Mouse (Mus musculus) embryonic facial prominence, embryonic 12.5 days (tissue): ENCODE data around the gene Fam189a1. TPM values are rescaled to one million over a fixed set of nuclear protein-coding genes. Genes with fewer than 3 reads are reported as not detected.

Source experiments
- ATAC-seq: fragments of 200-750 bp; cut with Nextera tagmentation; 2 replicates; pipeline ENCODE4 v1.8.0; 2017; ENCODE audit not compliant: insufficient number of reproducible peaks, insufficient read depth, low FRiP score, low TSS enrichment
- H3K27ac ChIP-seq: fragments of 300-500 bp; sonication (generic); 2 replicates; pipeline ENCODE4 v1.5.1; 2016; ENCODE audit warnings: mild to moderate bottlenecking
- H3K27me3 ChIP-seq: fragments of 300-500 bp; sonication (generic); 2 replicates; pipeline ENCODE4 v1.6.1; 2016; ENCODE audit warnings: mild to moderate bottlenecking, moderate library complexity
- H3K36me3 ChIP-seq: fragments of 300-500 bp; sonication (generic); 2 replicates; pipeline ENCODE4 v1.6.1; 2016; ENCODE audit warnings: mild to moderate bottlenecking
- H3K4me1 ChIP-seq: fragments of 300-500 bp; sonication (generic); 2 replicates; pipeline ENCODE4 v1.6.1; 2016
- H3K4me2 ChIP-seq: fragments of 300-500 bp; sonication (generic); replicated peaks from 2 replicates; pipeline ENCODE4 v1.6.1; 2016; ENCODE audit warnings: mild to moderate bottlenecking, moderate library complexity
- H3K4me3 ChIP-seq: fragments of 300-500 bp; sonication (generic); 2 replicates; pipeline ENCODE4 v1.5.1; 2016; ENCODE audit warnings: mild to moderate bottlenecking
- H3K9ac ChIP-seq: fragments of 300-500 bp; sonication (generic); 2 replicates; pipeline ENCODE4 v1.6.1; 2016; ENCODE audit warnings: mild to moderate bottlenecking, moderate library complexity
- H3K9me3 ChIP-seq: fragments of 300-500 bp; sonication (generic); 2 replicates; pipeline ENCODE4 v1.6.1; 2016; ENCODE audit warnings: mild to moderate bottlenecking, moderate library complexity
- WGBS: fragments of 180-500 bp; shearing (Covaris S2); methylation state at CpG from one replicate; pipeline ENCODE4 v1.1.7; 2016; 5-methylcytosine and 5-hydroxymethylcytosine counted together
- polyA plus RNA-seq: library from polyadenylated mRNA; unstranded; fragments of >200 nt; fragmentation: Nextera tagmentation; extraction: Ambion mirVana; gene quantifications from 2 replicates; pipeline ENCODE4 v1.2.1, GENCODE M21; 2016

Fam189a1 gene
- 2.9 and 3.6 TPM in 2 replicates for polyA plus RNA-seq

GRCm38 (mm10) chr7:65156514-65156911 lies at the start of gene Fam189a1:
Gene Fam189a1 (minus strand): TSS chr7:65156570.
- Histone ChIP-seq H3K4me2 (peak within 1 kb of the TSS; percentile 99), H3K36me3 (no peaks in the 10 kb centered on the region), H3K4me3 (peak within 1 kb of the TSS; percentile 62), H3K9ac (peak within 1 kb of the TSS; percentile 69), H3K9me3 (no peaks in the 10 kb centered on the region), H3K27me3 (peaks cover 40% of the 10 kb centered on the region), H3K27ac (peak within 1 kb of the TSS; percentile 23; the same call in 1 of the 2 replicates), H3K4me1 (no peaks in the 10 kb centered on the region)
- ATAC-seq = peak; percentile 59
- under 1% methylated on average over 23 of the region's 50 CpGs for WGBS

DNA sequence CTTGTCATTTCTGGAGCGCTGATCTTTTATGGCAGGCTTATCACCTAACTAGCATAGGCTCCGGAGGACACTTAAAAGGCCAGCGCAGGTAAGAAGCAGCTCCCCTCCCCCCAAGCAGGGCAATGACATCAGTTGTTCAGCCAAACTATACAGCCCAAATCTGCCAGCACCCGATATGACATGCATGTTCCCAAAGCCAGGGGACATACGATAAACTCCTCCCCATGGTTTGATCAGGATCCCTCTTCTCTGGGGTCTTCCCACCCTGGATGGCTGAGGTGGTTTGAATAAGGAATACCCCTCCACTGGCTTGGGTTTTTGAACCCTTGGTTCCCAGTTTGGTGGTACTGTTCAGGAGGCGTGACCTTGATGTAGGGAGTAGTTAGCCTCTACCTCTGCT lies 49.7 kb upstream of the Fam189a1 start:
- Histone ChIP-seq H3K27me3 (no peaks in the 10 kb centered on the region), H3K4me3 (no peak overlapping the region), H3K9me3 (no peaks in the 10 kb centered on the region), H3K4me2 (no peak overlapping the region), H3K4me1 (no peaks in the 10 kb centered on the region), H3K36me3 (no peaks in the 10 kb centered on the region), H3K9ac (no peak overlapping the region), H3K27ac (no peak overlapping the region)
- WGBS = 89% methylated on average over 6 of the region's 6 CpGs
- ATAC-seq = no peak

DNA sequence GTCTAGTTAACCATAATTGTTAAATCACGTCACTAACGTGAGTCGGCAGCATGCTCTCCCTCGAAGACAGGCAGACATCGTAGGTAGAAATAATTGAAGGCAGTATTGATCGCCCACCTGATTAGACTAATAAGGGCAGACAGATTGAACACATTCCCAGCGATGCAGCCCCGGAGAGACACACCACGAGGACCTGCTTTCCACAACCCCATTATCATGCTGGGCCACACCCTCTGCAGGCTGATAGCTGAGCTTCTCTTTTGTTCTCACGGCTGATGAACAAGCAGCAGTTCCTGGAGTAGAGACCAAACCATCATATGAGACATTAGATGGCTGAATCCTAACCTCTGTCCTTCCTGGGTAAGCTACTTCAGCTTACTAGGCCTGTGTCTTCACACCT lies 46.3 kb upstream of the Fam189a1 start:
- Histone ChIP-seq H3K27ac (no peak overlapping the region), H3K4me2 (no peak overlapping the region), H3K9ac (no peak overlapping the region), H3K9me3 (no peaks in the 10 kb centered on the region), H3K27me3 (no peaks in the 10 kb centered on the region), H3K36me3 (no peaks in the 10 kb centered on the region), H3K4me3 (no peak overlapping the region), H3K4me1 (no peaks in the 10 kb centered on the region)
- no peak for ATAC-seq
- 85% methylated on average over 10 of the region's 10 CpGs for WGBS

DNA sequence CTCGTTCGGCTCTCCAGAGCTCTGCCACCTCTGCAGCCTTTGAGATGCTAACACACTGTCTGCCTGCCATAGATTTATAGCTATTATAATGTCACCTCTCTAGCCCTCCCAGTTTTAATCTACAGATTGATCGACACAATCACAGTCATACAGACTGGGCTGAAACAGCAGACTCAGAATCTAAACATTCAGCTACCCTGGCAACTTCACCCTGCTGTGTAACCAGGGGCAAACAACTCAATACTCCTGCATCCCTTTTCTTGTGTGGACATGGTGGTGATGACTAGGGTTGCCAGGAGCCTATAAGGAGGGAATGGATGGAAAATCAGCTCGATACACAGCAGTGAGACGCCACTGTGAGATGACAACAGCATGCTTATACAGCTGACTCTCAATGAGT lies 24.3 kb upstream of the Fam189a1 start:
- H3K4me2 ChIP-seq = no peak overlapping the region
- H3K27me3 ChIP-seq = no peaks in the 10 kb centered on the region; the same call in 1 of the 2 replicates
- H3K27ac ChIP-seq = no peak overlapping the region
- no peaks in the 10 kb centered on the region for H3K4me1 ChIP-seq
- no peak overlapping the region for H3K4me3 ChIP-seq
- ATAC-seq = no peak
- H3K36me3 ChIP-seq = no peaks in the 10 kb centered on the region
- no peak overlapping the region for H3K9ac ChIP-seq
- no peaks in the 10 kb centered on the region for H3K9me3 ChIP-seq
- 70% methylated on average over 5 of the region's 5 CpGs for WGBS

DNA sequence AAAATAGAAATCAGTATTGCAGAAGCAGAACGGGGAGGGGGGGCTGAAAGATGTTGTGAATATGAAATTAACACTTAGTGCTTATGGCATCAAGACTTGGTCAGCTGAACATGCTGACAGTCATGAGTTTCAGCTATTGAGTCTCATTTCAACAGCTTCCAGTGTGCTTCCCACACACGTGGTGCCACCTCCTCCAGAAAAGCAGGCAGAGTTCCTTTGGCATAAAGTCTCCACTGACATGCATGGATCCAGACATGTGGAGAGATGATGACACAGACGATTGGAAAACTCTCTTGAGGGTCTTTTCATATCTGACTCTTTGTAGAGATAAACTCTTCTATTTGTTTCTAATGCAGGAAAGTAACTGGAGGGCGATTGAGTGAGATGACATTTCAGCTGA lies 14.4 kb upstream of the Fam189a1 start:
- WGBS = 77% methylated on average over 4 of the region's 4 CpGs
- Histone ChIP-seq H3K9me3 (no peaks in the 10 kb centered on the region), H3K27ac (no peak overlapping the region), H3K4me2 (no peak overlapping the region), H3K36me3 (no peaks in the 10 kb centered on the region), H3K9ac (no peak overlapping the region), H3K4me3 (no peak overlapping the region), H3K27me3 (no peaks in the 10 kb centered on the region; the same call in 1 of the 2 replicates), H3K4me1 (no peaks in the 10 kb centered on the region)
- no peak for ATAC-seq

- ATAC-seq = no peak
- Histone ChIP-seq H3K36me3 (no peaks in the 10 kb centered on the region), H3K9me3 (no peaks in the 10 kb centered on the region), H3K9ac (no peak overlapping the region), H3K4me1 (no peaks in the 10 kb centered on the region), H3K27me3 (peaks cover 40% of the 10 kb centered on the region), H3K4me2 (peak overlapping the region; percentile 99), H3K4me3 (peak overlapping the region; percentile 62), H3K27ac (no peak overlapping the region)
- 10% methylated on average over 16 of the region's 16 CpGs for WGBS
These were observed 958 bp upstream of the Fam189a1 start for GRCm38 (mm10) chr7:65157031-65158025.

- peak overlapping the region; percentile 23; the same call in 1 of the 2 replicates for H3K27ac ChIP-seq
These were observed 499 bp downstream of the Fam189a1 start for GRCm38 (mm10) chr7:65155628-65156513.

DNA sequence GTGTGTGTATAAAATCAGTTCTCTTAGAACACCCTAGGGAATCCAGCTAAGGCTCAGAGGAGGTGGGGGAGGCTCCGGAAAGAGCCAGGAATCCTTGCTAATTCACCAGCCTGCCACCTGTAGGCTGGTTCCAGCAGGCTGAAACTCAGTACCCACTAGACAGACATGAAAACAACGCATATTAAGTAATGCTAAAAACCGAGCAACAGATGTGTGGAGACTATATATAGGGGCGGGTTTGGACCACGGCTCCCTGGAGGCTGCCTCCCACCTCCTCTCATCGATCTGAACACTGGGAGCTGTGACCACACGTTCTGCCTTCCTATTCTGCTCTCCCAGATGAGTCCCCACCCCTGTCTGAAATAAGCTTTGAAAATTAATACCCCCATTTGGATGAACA lies 1.8 kb downstream of the Fam189a1 start:
- no peaks in the 10 kb centered on the region for H3K9me3 ChIP-seq
- no peak overlapping the region for H3K9ac ChIP-seq
- WGBS = 9% methylated on average over 7 of the region's 7 CpGs
- H3K36me3 ChIP-seq = no peaks in the 10 kb centered on the region
- H3K27ac ChIP-seq = no peak overlapping the region
- peaks cover 40% of the 10 kb centered on the region for H3K27me3 ChIP-seq
- H3K4me1 ChIP-seq = no peaks in the 10 kb centered on the region
- H3K4me2 ChIP-seq = 0 out of 2 replicates have a peak overlapping the region, but pooled peaks have one; percentile 7
- H3K4me3 ChIP-seq = no peak overlapping the region
- ATAC-seq = no peak

More at GRCm38 (mm10) chr7:65155628-65156513, 499 bp downstream of the Fam189a1 start:
- Histone ChIP-seq H3K27me3 (peaks cover 40% of the 10 kb centered on the region), H3K4me2 (peak overlapping the region; percentile 99), H3K9me3 (no peaks in the 10 kb centered on the region), H3K9ac (peak overlapping the region; percentile 69), H3K36me3 (no peaks in the 10 kb centered on the region), H3K4me3 (peak overlapping the region; percentile 62), H3K4me1 (no peaks in the 10 kb centered on the region)
- under 1% methylated on average over 119 of the region's 122 CpGs for WGBS
- peak; percentile 78 for ATAC-seq

GRCm38 (mm10) chr7:65153846-65154245 lies 2.5 kb downstream of the Fam189a1 start:
- Histone ChIP-seq H3K27ac (no peak overlapping the region), H3K4me3 (no peak overlapping the region), H3K9ac (no peak overlapping the region), H3K27me3 (peaks cover 40% of the 10 kb centered on the region), H3K9me3 (no peaks in the 10 kb centered on the region), H3K4me2 (no peak overlapping the region), H3K36me3 (no peaks in the 10 kb centered on the region), H3K4me1 (no peaks in the 10 kb centered on the region)
- 74% methylated on average over 7 of the region's 7 CpGs for WGBS
- ATAC-seq = no peak

DNA sequence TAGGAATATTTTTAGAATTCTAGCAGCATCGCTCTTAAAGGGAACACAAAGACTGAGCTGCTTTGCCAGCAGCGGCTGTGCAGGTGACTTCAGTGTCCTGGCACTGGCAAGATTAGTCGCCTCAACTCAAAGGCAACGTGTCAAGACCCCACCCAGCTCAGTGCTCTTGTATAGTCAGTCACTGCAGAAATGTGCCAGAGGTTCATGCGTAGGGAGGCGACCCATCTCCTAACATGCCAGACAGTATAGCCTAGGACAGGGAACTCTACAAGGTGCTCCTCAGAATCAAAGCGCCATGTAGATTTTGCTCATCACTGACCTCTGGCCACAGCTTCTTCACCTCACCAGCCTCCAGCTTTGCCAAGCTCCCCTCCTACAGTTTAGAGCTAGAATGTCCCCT lies 4.8 kb downstream of the Fam189a1 start:
- WGBS = 87% methylated on average over 7 of the region's 7 CpGs
- Histone ChIP-seq H3K9me3 (no peaks in the 10 kb centered on the region), H3K9ac (no peak overlapping the region), H3K27ac (no peak overlapping the region), H3K36me3 (no peaks in the 10 kb centered on the region), H3K4me2 (no peak overlapping the region), H3K4me3 (no peak overlapping the region), H3K4me1 (no peaks in the 10 kb centered on the region), H3K27me3 (peaks cover 17% of the 10 kb centered on the region; the same call in 1 of the 2 replicates)
- ATAC-seq = no peak

- H3K4me2 ChIP-seq = no peak overlapping the region
- no peak for ATAC-seq
- no peak overlapping the region for H3K9ac ChIP-seq
- H3K9me3 ChIP-seq = no peaks in the 10 kb centered on the region
- H3K27me3 ChIP-seq = 0 out of 2 replicates have a peak, but pooled peaks cover 2% of the 10 kb centered on the region
- 82% methylated on average over 9 of the region's 9 CpGs for WGBS
- H3K4me3 ChIP-seq = no peak overlapping the region
- no peaks in the 10 kb centered on the region for H3K4me1 ChIP-seq
- no peak overlapping the region for H3K27ac ChIP-seq
- no peaks in the 10 kb centered on the region for H3K36me3 ChIP-seq
These were observed 7.3 kb downstream of the Fam189a1 start for GRCm38 (mm10) chr7:65149040-65149439.
